Mouse (Mus musculus) bone marrow macrophage, adult 2 months (primary cell): ENCODE results near the gene Itga8.

Experiments used
- CTCF ChIP-seq: IDR thresholded peaks from 2 replicates; pipeline ENCODE4 v1.5.1; 2012; ENCODE audit warnings: low read depth, mild to moderate bottlenecking, low read length, moderate library complexity
- POLR2A ChIP-seq: IDR thresholded peaks from 2 replicates; pipeline ENCODE4 v1.6.1; 2012; ENCODE audit warnings: mild to moderate bottlenecking, low read depth, low read length, borderline replicate concordance

- TF ChIP-seq CTCF: no peak
- TF ChIP-seq POLR2A: no peak
Measured at GRCm38 (mm10) chr2:12109306-12109705, 192.4 kb downstream of the Itga8 start.
